Mouse (Mus musculus): ENCODE measurements around the gene Id1.
A peak's percentile ranks its signal among the peaks of the same experiment; 100 is the strongest.

Gene Id1

GRCm38 (mm10) chr2:152724332-152724723 lies 11.7 kb upstream of the Id1 start:
- no peak for DNase-seq (ENCODE audit: low spot score)

- DNase-seq (ENCODE audit: low spot score) = no peak
These were observed 10.8 kb upstream of the Id1 start for GRCm38 (mm10) chr2:152725178-152725750.

GRCm38 (mm10) chr2:152726213-152726612 lies 9.8 kb upstream of the Id1 start:
- no peak for DNase-seq (ENCODE audit: low spot score)

- no peak for DNase-seq (ENCODE audit: low spot score)
These were observed 9.2 kb upstream of the Id1 start for GRCm38 (mm10) chr2:152726751-152727335.

GRCm38 (mm10) chr2:152727795-152728510 lies 8.1 kb upstream of the Id1 start:
- no peak for DNase-seq (ENCODE audit: low spot score)

- DNase-seq (ENCODE audit: low spot score) = no peak
These were observed 7.5 kb upstream of the Id1 start for GRCm38 (mm10) chr2:152728594-152728993.

- no peak for DNase-seq (ENCODE audit: low spot score)
These were observed 6.9 kb upstream of the Id1 start for GRCm38 (mm10) chr2:152729013-152729635.

GRCm38 (mm10) chr2:152729636-152730020 lies 6.4 kb upstream of the Id1 start:
- no peak for DNase-seq (ENCODE audit: low spot score)

GRCm38 (mm10) chr2:152733201-152733600 lies 2.9 kb upstream of the Id1 start:
- no peak for DNase-seq (ENCODE audit: low spot score)

- DNase-seq (ENCODE audit: low spot score) = no peak
These were observed 1.6 kb upstream of the Id1 start for GRCm38 (mm10) chr2:152734501-152734900.

GRCm38 (mm10) chr2:152734984-152735383 lies 1.1 kb upstream of the Id1 start:
- DNase-seq (ENCODE audit: low spot score) = peak; percentile 91

GRCm38 (mm10) chr2:152736748-152737147 lies 697 bp downstream of the Id1 start:
- DNase-seq (ENCODE audit: low spot score) = no peak

GRCm38 (mm10) chr2:152737306-152738221 lies 1.5 kb downstream of the Id1 start:
- no peak for DNase-seq (ENCODE audit: low spot score)

GRCm38 (mm10) chr2:152738341-152738740 lies 2.3 kb downstream of the Id1 start:
- no peak for DNase-seq (ENCODE audit: low spot score)

GRCm38 (mm10) chr2:152739031-152739841 lies 3.2 kb downstream of the Id1 start:
- DNase-seq (ENCODE audit: low spot score) = no peak

GRCm38 (mm10) chr2:152739842-152740260 lies 3.8 kb downstream of the Id1 start:
- no peak for DNase-seq (ENCODE audit: low spot score)

GRCm38 (mm10) chr2:152740490-152740889 lies 4.4 kb downstream of the Id1 start:
- no peak for DNase-seq (ENCODE audit: low spot score)

- peak; percentile 61 for DNase-seq (ENCODE audit: low spot score)
These were observed 5.3 kb downstream of the Id1 start for GRCm38 (mm10) chr2:152741153-152742041.

- DNase-seq (ENCODE audit: low spot score) = peak; percentile 46
These were observed 6.4 kb downstream of the Id1 start for GRCm38 (mm10) chr2:152742435-152742834.
